Mouse (Mus musculus) frontal cortex, adult 2 months (tissue): ENCODE measurements at regions not wholly inside any gene's neighbourhood (a gene's known extent, or its start where the extent isn't known, plus 50 kb on each side); places are given as distances from the start of the nearest gene placed in this dataset.
A peak's percentile ranks its signal among the peaks of the same experiment; 100 is the strongest.

ENCODE experiments used
- DNase-seq, 2 experiments: peaks; one replicate each; pipeline ENCODE4 v3.0.0; 2022; ENCODE audit warnings: low spot score in 1 of 2; ENCODE audit errors: extremely low spot score in 1 of 2

GRCm38 (mm10) chr15:97135291-97135690 lies 79.5 kb upstream of the Slc38a4 start:
- peak; percentile 16 to 82 for DNase-seq

- DNase-seq = no peak
These were observed 72.0 kb upstream of the Slc38a4 start for GRCm38 (mm10) chr15:97127771-97128170.

GRCm38 (mm10) chr15:97125836-97126822 lies 70.4 kb upstream of the Slc38a4 start:
- DNase-seq = no peak

- no peak for DNase-seq
These were observed 66.5 kb upstream of the Slc38a4 start for GRCm38 (mm10) chr15:97122263-97122662.

GRCm38 (mm10) chr15:97112452-97113200 lies 56.9 kb upstream of the Slc38a4 start:
- DNase-seq = no peak

- no peak for DNase-seq
These were observed 55.8 kb upstream of the Slc38a4 start for GRCm38 (mm10) chr15:97111320-97112192.

- DNase-seq = no peak
These were observed 52.0 kb upstream of the Slc38a4 start for GRCm38 (mm10) chr15:97107779-97108178.

GRCm38 (mm10) chr15:97106556-97106955 lies 50.8 kb upstream of the Slc38a4 start:
- DNase-seq = peak; percentile 38 to 70
